Mouse (Mus musculus): ENCODE measurements around the gene Pgm1. TPM values are rescaled to one million over a fixed set of nuclear protein-coding genes. Genes with fewer than 3 reads are reported as not detected.

Pgm1 gene
- polyA plus RNA-seq, 1 experiment from 2014 or later = 52.4 TPM

GRCm38 (mm10) chr4:99936278-99936677 lies 7.1 kb downstream of the Pgm1 start:
- no peak for TF ChIP-seq EP300 (optimal IDR thresholded peaks at IDR 0.05)
- no peak for TF ChIP-seq CTCF (IDR thresholded peaks at IDR 0.05; ENCODE audit: low read depth)
- Histone ChIP-seq H3K4me1 (replicated peaks; ENCODE audit: control insufficient read depth, insufficient read depth) (peaks cover 4% of the 10 kb centered on the region; the same call in 1 of the 2 replicates), H3K27ac (replicated peaks) (no peak overlapping the region), H3K9ac (ENCODE audit: low read length) (no peak overlapping the region), H3K27me3 (ENCODE audit: control insufficient read depth, insufficient read depth, low read length) (no peaks in the 10 kb centered on the region), H3K4me3 (ENCODE audit: low read depth, low read length) (no peak overlapping the region), H3K9me3 (ENCODE audit: control insufficient read depth, low read length) (no peaks in the 10 kb centered on the region), H3K4me2 (replicated peaks; ENCODE audit: low read depth) (no peak overlapping the region), H3K36me3 (ENCODE audit: control insufficient read depth, insufficient read depth, low read length) (no peaks in the 10 kb centered on the region)
- ATAC-seq (ENCODE audit: low FRiP score, low TSS enrichment) = no peak
- 90% methylated on average over 5 of the region's 5 CpGs for WGBS
- DNase-seq (ENCODE audit: low spot score) = no peak

GRCm38 (mm10) chr4:99939711-99940505 lies 10.7 kb downstream of the Pgm1 start:
- H3K4me3 ChIP-seq (ENCODE audit: low read depth, low read length) = no peak overlapping the region
- H3K4me2 ChIP-seq (replicated peaks; ENCODE audit: low read depth) = no peak overlapping the region
- WGBS = 57% methylated on average over 16 of the region's 16 CpGs
- TF ChIP-seq EP300 (optimal IDR thresholded peaks at IDR 0.05) = no peak
- H3K9me3 ChIP-seq (ENCODE audit: control insufficient read depth, low read length) = no peaks in the 10 kb centered on the region
- DNase-seq (ENCODE audit: low spot score) (no peak), ATAC-seq (ENCODE audit: low FRiP score, low TSS enrichment) (no peak)
- no peaks in the 10 kb centered on the region; the same call in 1 of the 2 replicates for H3K4me1 ChIP-seq (replicated peaks; ENCODE audit: control insufficient read depth, insufficient read depth)
- no peak overlapping the region for H3K27ac ChIP-seq (replicated peaks)
- H3K36me3 ChIP-seq (ENCODE audit: control insufficient read depth, insufficient read depth, low read length) = no peaks in the 10 kb centered on the region
- no peaks in the 10 kb centered on the region for H3K27me3 ChIP-seq (ENCODE audit: control insufficient read depth, insufficient read depth, low read length)
- H3K9ac ChIP-seq (ENCODE audit: low read length) = no peak overlapping the region

- WGBS = 58% methylated on average over 10 of the region's 10 CpGs
- H3K9ac ChIP-seq (ENCODE audit: low read length) = no peak overlapping the region
- peak; percentile 67 for TF ChIP-seq CTCF (IDR thresholded peaks at IDR 0.05; ENCODE audit: low read depth)
- TF ChIP-seq EP300 (optimal IDR thresholded peaks at IDR 0.05) = no peak
- H3K27me3 ChIP-seq (ENCODE audit: control insufficient read depth, insufficient read depth, low read length) = no peaks in the 10 kb centered on the region
- ATAC-seq (ENCODE audit: low FRiP score, low TSS enrichment) (peak; percentile 62; the same call in 1 of the 2 replicates), DNase-seq (ENCODE audit: low spot score) (peak; percentile 37)
- no peaks in the 10 kb centered on the region; the same call in 1 of the 2 replicates for H3K4me1 ChIP-seq (replicated peaks; ENCODE audit: control insufficient read depth, insufficient read depth)
- 0 out of 2 replicates have a peak overlapping the region, but pooled peaks have one; percentile 17 for H3K4me2 ChIP-seq (replicated peaks; ENCODE audit: low read depth)
- H3K4me3 ChIP-seq (ENCODE audit: low read depth, low read length) = no peak overlapping the region
- no peak overlapping the region for H3K27ac ChIP-seq (replicated peaks)
- no peaks in the 10 kb centered on the region for H3K9me3 ChIP-seq (ENCODE audit: control insufficient read depth, low read length)
- H3K36me3 ChIP-seq (ENCODE audit: control insufficient read depth, insufficient read depth, low read length) = no peaks in the 10 kb centered on the region
Measured at GRCm38 (mm10) chr4:99941655-99942414, 12.6 kb downstream of the Pgm1 start.

GRCm38 (mm10) chr4:99944606-99945005 lies 15.4 kb downstream of the Pgm1 start:
- Histone ChIP-seq H3K9me3 (ENCODE audit: control insufficient read depth, low read length) (no peaks in the 10 kb centered on the region), H3K4me1 (replicated peaks; ENCODE audit: control insufficient read depth, insufficient read depth) (no peaks in the 10 kb centered on the region; the same call in 1 of the 2 replicates), H3K36me3 (ENCODE audit: control insufficient read depth, insufficient read depth, low read length) (no peaks in the 10 kb centered on the region), H3K4me2 (replicated peaks; ENCODE audit: low read depth) (no peak overlapping the region), H3K27me3 (ENCODE audit: control insufficient read depth, insufficient read depth, low read length) (no peaks in the 10 kb centered on the region), H3K9ac (ENCODE audit: low read length) (no peak overlapping the region), H3K27ac (replicated peaks) (no peak overlapping the region), H3K4me3 (ENCODE audit: low read depth, low read length) (no peak overlapping the region)
- DNase-seq (ENCODE audit: low spot score) = no peak
- ATAC-seq (ENCODE audit: low FRiP score, low TSS enrichment) = no peak
- 73% methylated on average over 2 of the region's 2 CpGs for WGBS
- TF ChIP-seq CTCF (IDR thresholded peaks at IDR 0.05; ENCODE audit: low read depth) (no peak), EP300 (optimal IDR thresholded peaks at IDR 0.05) (no peak)

GRCm38 (mm10) chr4:99945011-99945410 lies 15.8 kb downstream of the Pgm1 start:
- Histone ChIP-seq H3K27me3 (ENCODE audit: control insufficient read depth, insufficient read depth, low read length) (no peaks in the 10 kb centered on the region), H3K27ac (replicated peaks) (no peak overlapping the region), H3K4me3 (ENCODE audit: low read depth, low read length) (no peak overlapping the region), H3K9ac (ENCODE audit: low read length) (no peak overlapping the region), H3K9me3 (ENCODE audit: control insufficient read depth, low read length) (no peaks in the 10 kb centered on the region), H3K4me2 (replicated peaks; ENCODE audit: low read depth) (no peak overlapping the region), H3K36me3 (ENCODE audit: control insufficient read depth, insufficient read depth, low read length) (no peaks in the 10 kb centered on the region), H3K4me1 (replicated peaks; ENCODE audit: control insufficient read depth, insufficient read depth) (no peaks in the 10 kb centered on the region; the same call in 1 of the 2 replicates)
- WGBS = 87% methylated on average over 7 of the region's 7 CpGs
- DNase-seq (ENCODE audit: low spot score) (no peak), ATAC-seq (ENCODE audit: low FRiP score, low TSS enrichment) (no peak)
- no peak for TF ChIP-seq CTCF (IDR thresholded peaks at IDR 0.05; ENCODE audit: low read depth)
- no peak for TF ChIP-seq EP300 (optimal IDR thresholded peaks at IDR 0.05)

Measured in stomach, postnatal 0 days (tissue).